Mouse (Mus musculus) myocyte (in vitro differentiated cells): Measurements from ENCODE around the gene Kirrel3.

Source experiments
- CEBPB ChIP-seq: IDR thresholded peaks from 2 replicates; pipeline ENCODE4 v1.6.1; 2011; ENCODE audit warnings: mild to moderate bottlenecking, moderate library complexity; ENCODE audit not compliant: poor library complexity, insufficient read depth, severe bottlenecking
- MYOD1 ChIP-seq, 3 experiments: IDR thresholded peaks; one replicate each; pipeline ENCODE4 v1.6.1; 2011; ENCODE audit warnings: control low read depth in 2 of 3, low read depth in 2 of 3, mild to moderate bottlenecking in 2 of 3, moderate library complexity in 1 of 3; ENCODE audit not compliant: insufficient read length in 2 of 3, control insufficient read depth in 1 of 3
- POLR2A ChIP-seq: IDR thresholded peaks from one replicate; pipeline ENCODE4 v1.6.1; 2011; ENCODE audit warnings: low read depth, mild to moderate bottlenecking, control low read depth, moderate library complexity; ENCODE audit not compliant: insufficient read length
- POLR2AphosphoS2 ChIP-seq: IDR thresholded peaks from one replicate; pipeline ENCODE4 v1.6.1; 2011; ENCODE audit warnings: low read depth, control low read depth; ENCODE audit not compliant: insufficient read length
- TCF3 ChIP-seq: IDR thresholded peaks from one replicate; pipeline ENCODE4 v1.6.1; 2011; ENCODE audit warnings: low read depth, control low read depth; ENCODE audit not compliant: insufficient read length
- USF1 ChIP-seq: IDR thresholded peaks from one replicate; pipeline ENCODE4 v1.6.1; 2011; ENCODE audit warnings: low read depth, mild to moderate bottlenecking, control low read depth, moderate library complexity

DNA sequence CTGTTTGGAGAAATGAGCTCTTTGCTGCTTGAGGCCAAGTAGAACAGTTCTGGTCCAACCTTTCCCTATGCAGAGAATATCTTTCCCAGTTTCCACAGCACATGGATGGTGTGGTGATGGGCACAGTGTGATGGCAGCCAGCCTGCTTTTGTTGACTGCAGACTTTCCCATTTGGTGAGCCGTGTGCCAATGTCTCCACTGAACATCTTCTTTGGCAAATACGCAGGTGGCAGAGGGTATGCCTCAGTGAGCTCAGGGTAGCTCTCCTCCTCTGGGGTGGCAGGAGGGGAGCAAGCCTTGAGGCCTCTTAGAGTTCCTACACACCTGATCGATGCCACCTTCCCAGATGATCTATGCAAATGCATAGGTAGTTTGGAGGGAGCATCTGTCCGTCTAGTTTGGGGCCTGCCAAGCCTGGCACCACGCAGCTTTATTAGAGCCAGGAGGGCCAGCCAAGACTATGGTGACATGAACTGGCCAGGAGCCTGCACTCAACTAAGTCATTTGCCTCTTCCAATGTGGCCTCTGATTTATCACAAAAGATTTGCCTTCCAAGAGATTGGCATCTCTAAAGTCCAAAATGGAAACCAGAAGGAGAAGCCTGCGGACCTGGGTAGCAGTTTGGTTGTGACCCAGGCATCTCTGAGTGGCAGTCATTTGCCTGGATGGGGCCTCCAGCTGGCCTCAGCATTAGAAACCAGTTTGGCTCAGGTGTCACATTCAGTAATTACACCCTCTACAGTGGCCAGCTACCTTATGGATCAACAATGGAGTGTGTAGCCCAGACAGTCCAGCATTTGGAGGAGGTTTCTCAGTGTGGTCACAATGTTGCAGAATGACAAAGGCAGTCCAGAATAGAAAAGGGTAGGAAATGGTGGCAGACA is 127.4 kb downstream of the Kirrel3 start:
- TF ChIP-seq POLR2A = no peak
- no peak for TF ChIP-seq TCF3
- no peak for TF ChIP-seq CEBPB
- no peak for TF ChIP-seq POLR2AphosphoS2
- TF ChIP-seq USF1 = no peak
- no peak for TF ChIP-seq MYOD1 (IDR thresholded peaks at IDR 0.05; ENCODE audit: control insufficient read depth in 1 of 3, insufficient read length in 2 of 3, low read depth in 2 of 3)
